Mouse (Mus musculus) midbrain, embryonic 10.5 days (tissue): Measurements from ENCODE around the gene Pgap3. TPM values are rescaled to one million over a fixed set of nuclear protein-coding genes. Genes with fewer than 3 reads are reported as not detected.

ENCODE experiments used
- DNase-seq: peaks from one replicate; pipeline ENCODE4 v3.0.0-alpha.2; 2017; ENCODE audit warnings: low spot score
- H3K27ac ChIP-seq: fragments of 300-500 bp; sonication (generic); replicated peaks from 2 replicates; pipeline ENCODE4 v1.5.1; 2016; ENCODE audit warnings: mild to moderate bottlenecking
- H3K27me3 ChIP-seq: fragments of 300-500 bp; sonication (generic); 2 replicates; pipeline ENCODE4 v1.6.1; 2016; ENCODE audit warnings: low read depth, mild to moderate bottlenecking; ENCODE audit not compliant: poor library complexity, severe bottlenecking
- H3K36me3 ChIP-seq: fragments of 300-500 bp; sonication (generic); 2 replicates; pipeline ENCODE4 v1.6.1; 2016; ENCODE audit warnings: mild to moderate bottlenecking, moderate library complexity
- H3K4me1 ChIP-seq: fragments of 300-500 bp; sonication (generic); 2 replicates; pipeline ENCODE4 v1.6.1; 2016
- H3K4me3 ChIP-seq: fragments of 300-500 bp; sonication (generic); 2 replicates; pipeline ENCODE4 v1.5.1; 2016; ENCODE audit warnings: mild to moderate bottlenecking, moderate library complexity
- H3K9me3 ChIP-seq: fragments of 300-500 bp; sonication (generic); replicated peaks from 2 replicates; pipeline ENCODE4 v1.6.1; 2016; ENCODE audit warnings: mild to moderate bottlenecking
- WGBS: fragments of 180-500 bp; shearing (Covaris S2); methylation state at CpG from one replicate; pipeline ENCODE4 v1.1.7; 2016; 5-methylcytosine and 5-hydroxymethylcytosine counted together
- polyA plus RNA-seq: library from polyadenylated mRNA; unstranded; fragments of >200 nt; fragmentation: Nextera tagmentation; extraction: Ambion mirVana; gene quantifications from 2 replicates; pipeline ENCODE4 v1.2.1, GENCODE M21; 2016

Pgap3 gene
- polyA plus RNA-seq, 1 experiment from 2014 or later = 10.1 TPM

- Histone ChIP-seq H3K27ac (no peak overlapping the region), H3K36me3 (no peaks in the 10 kb centered on the region), H3K27me3 (peaks cover 26% of the 10 kb centered on the region), H3K9me3 (no peaks in the 10 kb centered on the region), H3K4me3 (no peak overlapping the region), H3K4me1 (peaks cover 19% of the 10 kb centered on the region)
- WGBS = 76% methylated on average over 6 of the region's 6 CpGs
- no peak for DNase-seq
Observed at GRCm38 (mm10) chr11:98406621-98407020, 6.3 kb upstream of the Pgap3 start.

GRCm38 (mm10) chr11:98400816-98401215, 526 bp upstream of the Pgap3 start:
- no peak for DNase-seq
- Histone ChIP-seq H3K27me3 (no peaks in the 10 kb centered on the region), H3K4me1 (peaks cover 13% of the 10 kb centered on the region), H3K4me3 (peak overlapping the region; percentile 64), H3K36me3 (no peaks in the 10 kb centered on the region), H3K27ac (peak overlapping the region; percentile 94), H3K9me3 (no peaks in the 10 kb centered on the region)
- WGBS = 58% methylated on average over 3 of the region's 3 CpGs

GRCm38 (mm10) chr11:98397946-98398345, 2.3 kb downstream of the Pgap3 start:
- Histone ChIP-seq H3K27me3 (no peaks in the 10 kb centered on the region), H3K27ac (no peak overlapping the region), H3K4me3 (no peak overlapping the region), H3K4me1 (peaks cover 22% of the 10 kb centered on the region), H3K36me3 (no peaks in the 10 kb centered on the region), H3K9me3 (no peaks in the 10 kb centered on the region)
- WGBS = 92% methylated on average over 7 of the region's 7 CpGs
- DNase-seq = no peak

- H3K36me3 ChIP-seq = no peaks in the 10 kb centered on the region
- no peak for DNase-seq
- H3K27ac ChIP-seq = no peak overlapping the region
- peaks cover 28% of the 10 kb centered on the region for H3K27me3 ChIP-seq
- 61% methylated on average over 4 of the region's 4 CpGs for WGBS
- H3K4me3 ChIP-seq = no peak overlapping the region
- H3K4me1 ChIP-seq = peaks cover 27% of the 10 kb centered on the region
- H3K9me3 ChIP-seq = no peaks in the 10 kb centered on the region
Observed at GRCm38 (mm10) chr11:98395041-98395440, 5.2 kb downstream of the Pgap3 start.

DNA sequence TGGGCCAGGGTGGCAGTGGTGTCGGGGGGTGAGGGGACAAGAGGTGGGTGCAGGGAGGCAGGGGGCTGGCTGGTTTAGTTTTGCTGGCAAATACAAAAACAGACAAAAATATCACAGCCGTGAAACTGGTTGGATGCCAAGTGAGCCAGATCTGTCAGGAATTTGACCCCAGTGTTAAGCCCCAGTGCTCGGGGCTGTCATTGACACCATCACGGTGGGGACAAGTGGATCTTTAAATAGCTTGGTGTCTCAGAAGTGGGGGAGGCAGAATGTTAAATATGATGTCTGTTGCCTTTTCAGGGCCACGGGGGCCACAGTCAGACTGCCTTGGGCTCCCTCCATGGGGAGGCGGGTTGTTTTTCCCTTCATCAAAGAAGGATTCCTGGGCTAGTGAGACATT, 6.0 kb downstream of the Pgap3 start:
- H3K27ac ChIP-seq = no peak overlapping the region
- H3K27me3 ChIP-seq = peaks cover 36% of the 10 kb centered on the region
- WGBS = 68% methylated on average over 6 of the region's 6 CpGs
- H3K4me3 ChIP-seq = no peak overlapping the region
- H3K36me3 ChIP-seq = no peaks in the 10 kb centered on the region
- peaks cover 24% of the 10 kb centered on the region for H3K4me1 ChIP-seq
- DNase-seq = no peak
- H3K9me3 ChIP-seq = no peaks in the 10 kb centered on the region

DNA sequence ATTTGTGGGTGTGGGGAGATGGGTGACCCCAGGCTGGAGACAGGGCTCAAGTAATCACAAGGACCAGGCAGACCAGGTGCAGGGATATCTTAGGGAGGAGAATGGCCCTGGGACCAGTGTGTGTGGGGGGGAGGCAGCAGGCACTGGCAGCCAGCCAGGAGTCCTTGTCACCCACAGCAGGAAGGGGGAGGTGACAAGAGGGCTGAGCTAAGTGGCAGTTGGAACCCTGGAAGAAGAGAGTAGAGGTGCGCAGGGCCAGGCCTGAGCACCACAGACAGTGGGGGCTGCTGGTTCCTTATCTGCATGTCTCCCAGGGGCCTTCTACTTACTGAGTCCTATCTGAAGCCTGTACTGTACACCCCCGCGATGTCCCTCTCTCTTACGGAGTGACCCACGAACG, 7.0 kb downstream of the Pgap3 start:
- Histone ChIP-seq H3K27ac (no peak overlapping the region), H3K27me3 (peaks cover 45% of the 10 kb centered on the region), H3K4me1 (peaks cover 34% of the 10 kb centered on the region), H3K4me3 (no peak overlapping the region), H3K9me3 (no peaks in the 10 kb centered on the region), H3K36me3 (no peaks in the 10 kb centered on the region)
- no peak for DNase-seq
- WGBS = 77% methylated on average over 6 of the region's 6 CpGs

GRCm38 (mm10) chr11:98392645-98393044, 7.6 kb downstream of the Pgap3 start:
- Histone ChIP-seq H3K4me1 (peaks cover 34% of the 10 kb centered on the region), H3K9me3 (no peaks in the 10 kb centered on the region), H3K36me3 (no peaks in the 10 kb centered on the region), H3K4me3 (no peak overlapping the region), H3K27me3 (peaks cover 52% of the 10 kb centered on the region), H3K27ac (no peak overlapping the region)
- no peak for DNase-seq
- 44% methylated on average over 4 of the region's 4 CpGs for WGBS

- DNase-seq = no peak
- Histone ChIP-seq H3K36me3 (no peaks in the 10 kb centered on the region), H3K27ac (no peak overlapping the region), H3K27me3 (peaks cover 58% of the 10 kb centered on the region), H3K4me1 (peaks cover 34% of the 10 kb centered on the region), H3K4me3 (no peak overlapping the region), H3K9me3 (no peaks in the 10 kb centered on the region)
- 20% methylated on average over 8 of the region's 8 CpGs for WGBS
Observed at GRCm38 (mm10) chr11:98392034-98392433, 8.3 kb downstream of the Pgap3 start.

DNA sequence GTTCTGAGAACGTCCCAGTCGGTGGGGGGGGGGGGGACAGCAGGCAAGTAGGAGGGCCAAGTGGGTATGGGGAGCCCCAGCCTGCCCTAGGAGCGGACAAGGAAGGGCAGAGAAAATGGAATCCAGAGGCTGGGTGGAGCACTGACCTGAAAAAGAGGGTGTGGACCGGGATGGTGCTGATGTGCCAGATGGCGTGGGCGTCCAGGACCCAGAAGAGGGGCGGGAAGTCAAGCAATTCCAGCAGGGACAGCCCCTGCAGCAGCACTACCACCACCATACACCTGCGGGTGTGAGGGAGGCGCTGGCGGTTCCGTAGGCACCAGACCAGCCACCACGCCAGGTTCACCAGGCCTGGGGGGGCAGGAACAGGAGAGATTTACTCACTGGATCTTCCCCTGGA, 10.1 kb downstream of the Pgap3 start:
- Histone ChIP-seq H3K27ac (no peak overlapping the region), H3K36me3 (no peaks in the 10 kb centered on the region), H3K4me1 (peaks cover 41% of the 10 kb centered on the region), H3K27me3 (peaks cover 77% of the 10 kb centered on the region), H3K9me3 (no peaks in the 10 kb centered on the region), H3K4me3 (no peak overlapping the region)
- WGBS = 76% methylated on average over 12 of the region's 12 CpGs
- DNase-seq = no peak

DNA sequence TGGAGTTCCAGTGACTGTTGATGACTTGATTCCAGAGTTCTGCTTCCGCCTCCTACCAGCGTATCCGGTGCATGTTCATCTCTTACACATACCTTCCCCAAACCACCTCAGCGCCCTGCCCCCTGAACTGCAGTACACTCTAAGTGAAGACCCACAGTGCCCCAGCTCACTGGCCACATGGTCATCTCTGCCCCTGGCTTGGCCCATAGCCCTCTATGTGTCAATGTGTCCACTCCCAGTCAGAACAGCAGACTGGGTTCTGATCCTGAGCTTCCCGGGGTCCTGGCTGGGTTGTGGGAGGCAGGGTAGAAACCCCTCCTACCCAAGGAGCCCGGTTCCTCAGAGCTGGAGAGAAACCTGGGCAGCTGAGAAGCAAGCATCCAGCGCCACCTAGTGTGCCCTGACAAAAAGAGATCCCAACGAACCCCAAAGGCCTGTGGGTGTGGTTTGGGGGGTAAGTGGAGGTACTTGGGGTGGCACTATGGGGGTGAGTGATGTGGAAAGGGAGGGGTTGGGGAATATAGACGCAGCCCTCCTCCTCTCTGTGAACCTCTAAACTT, 11.0 kb downstream of the Pgap3 start:
- Histone ChIP-seq H3K27ac (no peak overlapping the region), H3K9me3 (no peaks in the 10 kb centered on the region), H3K4me3 (no peak overlapping the region), H3K27me3 (peaks cover 86% of the 10 kb centered on the region), H3K4me1 (peaks cover 39% of the 10 kb centered on the region), H3K36me3 (no peaks in the 10 kb centered on the region)
- peak; percentile 47 for DNase-seq
- 27% methylated on average over 9 of the region's 9 CpGs for WGBS

- H3K27me3 ChIP-seq = peaks cover 96% of the 10 kb centered on the region
- peaks cover 37% of the 10 kb centered on the region for H3K4me1 ChIP-seq
- H3K9me3 ChIP-seq = no peaks in the 10 kb centered on the region
- H3K27ac ChIP-seq = no peak overlapping the region
- H3K36me3 ChIP-seq = no peaks in the 10 kb centered on the region
- no peak for DNase-seq
- no peak overlapping the region for H3K4me3 ChIP-seq
- WGBS = 70% methylated on average over 10 of the region's 10 CpGs
Observed at GRCm38 (mm10) chr11:98388282-98388681, 12.0 kb downstream of the Pgap3 start.

GRCm38 (mm10) chr11:98387056-98387577, 13.2 kb downstream of the Pgap3 start:
- WGBS = 54% methylated on average over 14 of the region's 14 CpGs
- H3K9me3 ChIP-seq = no peaks in the 10 kb centered on the region
- H3K4me3 ChIP-seq = no peak overlapping the region
- no peak for DNase-seq
- H3K4me1 ChIP-seq = peaks cover 31% of the 10 kb centered on the region
- H3K36me3 ChIP-seq = no peaks in the 10 kb centered on the region
- H3K27ac ChIP-seq = no peak overlapping the region
- peaks cover 90% of the 10 kb centered on the region for H3K27me3 ChIP-seq

DNA sequence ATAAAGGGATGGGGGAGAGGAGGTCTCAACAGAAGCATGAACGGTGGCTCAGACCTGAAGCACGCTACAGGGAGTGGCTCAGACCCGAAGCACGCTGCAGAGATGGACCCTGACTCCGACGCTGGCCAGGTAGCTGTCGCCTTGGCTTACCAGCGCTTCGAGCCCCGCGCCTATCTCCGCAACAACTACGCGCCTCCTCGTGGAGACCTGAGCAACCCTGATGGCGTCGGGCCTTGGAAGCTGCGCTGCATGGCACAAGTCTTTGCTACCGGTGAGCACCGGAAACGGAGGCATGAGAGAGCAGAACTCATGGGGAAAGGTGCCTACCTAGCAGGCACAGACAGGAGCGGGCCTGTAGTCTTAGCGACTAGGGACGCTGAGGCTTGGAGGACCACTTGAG, 13.7 kb downstream of the Pgap3 start:
- Histone ChIP-seq H3K9me3 (no peaks in the 10 kb centered on the region), H3K27me3 (peaks cover 85% of the 10 kb centered on the region), H3K4me1 (peaks cover 27% of the 10 kb centered on the region), H3K4me3 (no peak overlapping the region), H3K36me3 (peaks cover 5% of the 10 kb centered on the region), H3K27ac (no peak overlapping the region)
- 16% methylated on average over 24 of the region's 24 CpGs for WGBS
- DNase-seq = no peak
